Mouse (Mus musculus): Measurements from ENCODE around the gene Fam207a. TPM values are rescaled to one million over a fixed set of nuclear protein-coding genes. Genes with fewer than 3 reads are reported as not detected.

Gene Fam207a
- total and polyA plus RNA-seq, 3 experiments, result 70.6 to 74.0 TPM; not detected in 1

DNA sequence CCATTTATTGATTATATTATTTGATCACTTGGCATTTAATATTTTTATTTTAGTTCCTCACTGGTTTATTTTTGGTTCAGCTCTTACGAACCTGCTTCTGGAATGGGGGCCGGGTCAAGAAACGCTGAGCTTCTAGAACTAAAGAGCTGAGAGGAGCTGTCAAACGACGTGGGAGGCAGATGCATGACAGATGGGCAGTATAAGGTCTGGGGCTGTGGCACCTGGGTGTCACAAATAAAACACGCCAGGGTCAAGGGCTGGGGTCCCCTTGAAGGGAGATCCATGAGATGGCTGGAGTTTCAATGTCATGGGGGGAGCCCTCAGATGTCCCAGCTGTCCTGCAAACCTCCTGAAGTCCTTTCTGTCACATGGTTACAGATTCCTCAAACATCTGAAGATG, 60.8 kb downstream of the Fam207a start:
- H3K4me1 ChIP-seq (ENCODE audit: control insufficient read depth in 1 of 2, insufficient read depth in 2 of 2, low read length in 2 of 2), result no peaks in the 10 kb centered on the region
- no peaks in the 10 kb centered on the region for H3K9me3 ChIP-seq (replicated peaks; ENCODE audit: insufficient read depth, low read length)
- peaks cover 25 to 30% of the 10 kb centered on the region in 2 experiments for H3K27me3 ChIP-seq (ENCODE audit: control insufficient read depth in 1 of 2, insufficient read depth in 2 of 2, low read length in 2 of 2)
- H3K79me2 ChIP-seq (ENCODE audit: control insufficient read depth, insufficient read depth, low read length, poor library complexity), result no peaks in the 10 kb centered on the region
- DNase-seq (ENCODE audit: low read depth, low spot score), result no peak
- H3K4me3 ChIP-seq (ENCODE audit: control insufficient read depth in 1 of 2, insufficient read depth in 1 of 2, low read depth in 2 of 2, low read length in 2 of 2), result no peak overlapping the region
- H3K9ac ChIP-seq (ENCODE audit: control insufficient read depth, low read depth, low read length, poor library complexity, severe bottlenecking), result no peak overlapping the region
- no peak for TF ChIP-seq ZKSCAN1 (IDR thresholded peaks at IDR 0.05; ENCODE audit: low read depth, low read length)
- TF ChIP-seq MYC (IDR thresholded peaks at IDR 0.05; ENCODE audit: low read depth, low read length), result no peak
- TF ChIP-seq ZNF384 (IDR thresholded peaks at IDR 0.05; ENCODE audit: low read depth, low read length), result 0 out of 2 replicates have a peak, but pooled peaks have one; percentile 20
- no peak overlapping the region for H3K27ac ChIP-seq (ENCODE audit: control insufficient read depth, low read depth, low read length)
- no peaks in the 10 kb centered on the region for H3K36me3 ChIP-seq (ENCODE audit: control insufficient read depth in 1 of 2, insufficient read depth in 2 of 2, low read length in 2 of 2)

DNA sequence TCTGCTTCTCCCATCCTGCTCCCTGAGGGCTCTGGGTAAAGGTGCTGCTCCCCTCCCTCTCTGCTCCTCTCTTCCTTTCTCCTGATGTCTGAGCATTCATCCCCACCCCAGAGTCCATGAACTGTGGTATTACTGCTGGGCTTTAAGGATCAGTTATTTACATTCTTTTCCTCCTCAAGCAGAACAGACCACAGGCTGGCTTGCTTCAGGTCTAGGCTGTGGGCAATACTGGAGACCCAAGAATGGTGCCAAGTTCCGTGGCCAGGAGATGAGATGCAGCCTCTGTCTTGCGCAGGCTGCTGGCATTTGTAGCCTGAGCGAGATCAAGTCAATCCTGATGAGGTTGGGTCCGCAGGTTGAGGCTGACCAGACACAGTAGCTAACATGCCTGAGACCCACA, 63.8 kb downstream of the Fam207a start:
- H3K4me1 ChIP-seq (ENCODE audit: control insufficient read depth in 1 of 2, insufficient read depth in 2 of 2, low read length in 2 of 2), result 0 out of 4 replicates have a peak, but pooled peaks cover 0 to 3% of the 10 kb centered on the region in 2 experiments
- H3K36me3 ChIP-seq (ENCODE audit: control insufficient read depth in 1 of 2, insufficient read depth in 2 of 2, low read length in 2 of 2), result no peaks in the 10 kb centered on the region
- no peak overlapping the region for H3K9ac ChIP-seq (ENCODE audit: control insufficient read depth, low read depth, low read length, poor library complexity, severe bottlenecking)
- no peak for DNase-seq (ENCODE audit: low read depth, low spot score)
- peaks cover 27 to 30% of the 10 kb centered on the region in 2 experiments for H3K27me3 ChIP-seq (ENCODE audit: control insufficient read depth in 1 of 2, insufficient read depth in 2 of 2, low read length in 2 of 2)
- no peak overlapping the region for H3K27ac ChIP-seq (ENCODE audit: control insufficient read depth, low read depth, low read length)
- no peak for TF ChIP-seq MAZ (IDR thresholded peaks at IDR 0.05; ENCODE audit: low read depth, low read length)
- H3K4me3 ChIP-seq (ENCODE audit: control insufficient read depth in 1 of 2, insufficient read depth in 1 of 2, low read depth in 2 of 2, low read length in 2 of 2), result no peak overlapping the region
- H3K79me2 ChIP-seq (ENCODE audit: control insufficient read depth, insufficient read depth, low read length, poor library complexity), result no peaks in the 10 kb centered on the region
- H3K9me3 ChIP-seq (replicated peaks; ENCODE audit: insufficient read depth, low read length), result no peaks in the 10 kb centered on the region

DNA sequence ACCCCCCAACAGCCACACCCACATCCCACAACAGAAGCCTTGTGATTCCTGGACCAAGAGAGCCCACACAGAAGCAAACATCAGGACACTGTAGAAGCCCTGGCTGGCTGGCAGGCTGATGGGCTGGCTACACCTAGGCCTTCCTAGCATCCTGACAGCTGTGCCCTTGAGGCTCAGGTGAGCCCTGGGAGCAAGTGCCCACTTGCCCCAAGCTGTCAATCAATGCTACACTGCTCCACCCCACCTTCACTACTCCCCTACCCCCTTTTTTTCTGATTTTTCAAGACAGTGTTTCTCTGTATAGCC, 65.5 kb downstream of the Fam207a start:
- no peaks in the 10 kb centered on the region for H3K36me3 ChIP-seq (ENCODE audit: control insufficient read depth in 1 of 2, insufficient read depth in 2 of 2, low read length in 2 of 2)
- no peak overlapping the region for H3K9ac ChIP-seq (ENCODE audit: control insufficient read depth, low read depth, low read length, poor library complexity, severe bottlenecking)
- TF ChIP-seq MAX (IDR thresholded peaks at IDR 0.05; ENCODE audit: low read length) (no peak), MYB (IDR thresholded peaks at IDR 0.05; ENCODE audit: low read depth, low read length) (no peak), CHD2 (IDR thresholded peaks at IDR 0.05; ENCODE audit: low read length) (no peak), POLR2AphosphoS5 (IDR thresholded peaks at IDR 0.05; ENCODE audit: borderline replicate concordance, low read depth, low read length) (no peak), RAD21 (IDR thresholded peaks at IDR 0.05; ENCODE audit: low read depth, low read length) (no peak), POLR2AphosphoS2 (IDR thresholded peaks at IDR 0.05; ENCODE audit: low read length) (no peak), BHLHE40 (IDR thresholded peaks at IDR 0.05; ENCODE audit: borderline replicate concordance, low read depth, low read length) (no peak), EP300 (IDR thresholded peaks at IDR 0.05; ENCODE audit: low read depth in 1 of 2, low read length in 2 of 2) (no peak), MEF2A (IDR thresholded peaks at IDR 0.05; ENCODE audit: extremely low read depth, insufficient replicate concordance, low read depth, low read length, poor library complexity, severe bottlenecking) (no peak), JUND (IDR thresholded peaks at IDR 0.05; ENCODE audit: low read depth, low read length) (no peak), MAZ (IDR thresholded peaks at IDR 0.05; ENCODE audit: low read depth, low read length) (no peak), SMC3 (IDR thresholded peaks at IDR 0.05; ENCODE audit: low read depth, low read length) (no peak), KAT2A (conservative IDR thresholded peaks at IDR 0.05; ENCODE audit: low read depth, low read length) (no peak), SIN3A (IDR thresholded peaks at IDR 0.05; ENCODE audit: low read length) (no peak), USF1 (IDR thresholded peaks at IDR 0.05; ENCODE audit: low read depth, low read length) (no peak), TBP (IDR thresholded peaks at IDR 0.05; ENCODE audit: low read depth, low read length) (no peak), POLR2A (IDR thresholded peaks at IDR 0.05; ENCODE audit: control insufficient read depth in 1 of 2, insufficient read depth in 1 of 2, low read depth in 1 of 2, low read length in 2 of 2, poor library complexity in 1 of 2) (no peak)
- H3K79me2 ChIP-seq (ENCODE audit: control insufficient read depth, insufficient read depth, low read length, poor library complexity), result no peaks in the 10 kb centered on the region
- H3K4me1 ChIP-seq (ENCODE audit: control insufficient read depth in 1 of 2, insufficient read depth in 2 of 2, low read length in 2 of 2), result 0 out of 4 replicates have a peak, but pooled peaks cover 0 to 3% of the 10 kb centered on the region in 2 experiments
- no peak overlapping the region for H3K4me3 ChIP-seq (ENCODE audit: control insufficient read depth in 1 of 2, insufficient read depth in 1 of 2, low read depth in 2 of 2, low read length in 2 of 2)
- no peaks in the 10 kb centered on the region for H3K9me3 ChIP-seq (replicated peaks; ENCODE audit: insufficient read depth, low read length)
- no peak for DNase-seq (ENCODE audit: low read depth, low spot score)
- H3K27me3 ChIP-seq (ENCODE audit: control insufficient read depth in 1 of 2, insufficient read depth in 2 of 2, low read length in 2 of 2), result peaks cover 20 to 22% of the 10 kb centered on the region in 2 experiments
- no peak overlapping the region for H3K27ac ChIP-seq (ENCODE audit: control insufficient read depth, low read depth, low read length)

Data from MEL (cell line).